Mouse (Mus musculus): ENCODE measurements around the gene Znfx1. TPM values are rescaled to one million over a fixed set of nuclear protein-coding genes. Genes with fewer than 3 reads are reported as not detected.

The Znfx1 gene
- polyA plus RNA-seq, 1 experiment from 2014 or later = 7.8 TPM

GRCm38 (mm10) chr2:167056942-167057323 lies 5.9 kb downstream of the Znfx1 start:
- Histone ChIP-seq H3K27ac (replicated peaks in 1 of 2; ENCODE audit: control insufficient read depth in 1 of 2, insufficient read depth in 1 of 2, low read depth in 2 of 2, low read length in 2 of 2) (no peak overlapping the region), H3K4me1 (ENCODE audit: control insufficient read depth in 2 of 2, insufficient read depth in 2 of 2, low read length in 2 of 2) (peaks cover 12 to 21% of the 10 kb centered on the region in 2 experiments), H3K4me3 (ENCODE audit: control insufficient read depth in 1 of 2, insufficient read depth in 1 of 2, low read depth in 1 of 2, low read length in 2 of 2) (no peak overlapping the region), H3K9me3 (ENCODE audit: control insufficient read depth, low read length) (no peaks in the 10 kb centered on the region), H3K36me3 (ENCODE audit: control insufficient read depth, insufficient read depth, low read length) (peaks cover 57% of the 10 kb centered on the region), H3K27me3 (ENCODE audit: control insufficient read depth, insufficient read depth, low read length) (no peaks in the 10 kb centered on the region), H3K4me2 (ENCODE audit: low read length) (no peak overlapping the region), H3K9ac (ENCODE audit: low read length) (no peak overlapping the region)
- ATAC-seq (ENCODE audit: insufficient number of reproducible peaks, insufficient read depth, low FRiP score, low read depth) = no peak
- WGBS = 82% methylated on average over 5 of the region's 5 CpGs

DNA sequence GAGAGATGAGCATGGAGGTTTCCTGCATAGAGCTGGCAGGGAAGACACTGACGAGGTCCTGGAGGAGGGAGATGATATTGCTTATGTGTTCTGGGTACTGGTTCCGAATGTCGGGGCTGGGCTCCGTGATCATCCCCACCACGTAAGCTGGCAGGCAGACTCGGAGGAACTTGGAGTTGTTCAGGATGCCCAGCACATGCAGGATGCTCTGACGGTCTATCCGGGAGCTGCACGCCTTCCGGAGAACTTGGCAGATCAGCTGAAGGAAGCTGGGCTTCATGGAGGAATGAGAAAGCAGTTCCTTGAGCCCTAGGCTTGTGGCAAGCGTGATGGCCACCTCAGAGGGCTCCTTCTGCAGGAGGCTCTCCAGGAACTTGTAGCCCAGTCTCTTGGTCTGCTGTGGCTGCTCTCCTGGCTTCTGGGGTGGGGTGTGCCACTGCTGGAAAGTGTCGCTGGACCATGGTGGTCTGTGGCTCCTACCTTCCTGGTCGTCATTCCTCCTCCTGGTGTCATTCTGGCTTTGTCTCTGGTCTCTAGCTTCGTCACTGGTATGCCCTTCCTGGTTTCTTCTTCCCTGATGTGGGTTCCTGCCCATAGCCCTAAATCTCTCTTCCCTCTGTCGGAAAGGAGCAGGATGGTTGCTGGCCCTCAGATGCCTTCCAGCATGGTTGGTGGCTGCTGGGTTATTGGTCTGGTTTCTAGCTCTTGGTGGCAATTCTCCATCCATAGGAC lies 6.4 kb downstream of the Znfx1 start:
- ATAC-seq (ENCODE audit: insufficient number of reproducible peaks, insufficient read depth, low FRiP score, low read depth) = no peak
- WGBS = 92% methylated on average over 15 of the region's 15 CpGs
- Histone ChIP-seq H3K27ac (replicated peaks in 1 of 2; ENCODE audit: control insufficient read depth in 1 of 2, insufficient read depth in 1 of 2, low read depth in 2 of 2, low read length in 2 of 2) (no peak overlapping the region), H3K4me2 (ENCODE audit: low read length) (no peak overlapping the region), H3K4me3 (ENCODE audit: control insufficient read depth in 1 of 2, insufficient read depth in 1 of 2, low read depth in 1 of 2, low read length in 2 of 2) (no peak overlapping the region), H3K36me3 (ENCODE audit: control insufficient read depth, insufficient read depth, low read length) (peaks cover 62% of the 10 kb centered on the region), H3K9me3 (ENCODE audit: control insufficient read depth, low read length) (no peaks in the 10 kb centered on the region), H3K4me1 (ENCODE audit: control insufficient read depth in 2 of 2, insufficient read depth in 2 of 2, low read length in 2 of 2) (peaks cover 7 to 16% of the 10 kb centered on the region in 2 experiments), H3K9ac (ENCODE audit: low read length) (no peak overlapping the region), H3K27me3 (ENCODE audit: control insufficient read depth, insufficient read depth, low read length) (no peaks in the 10 kb centered on the region)

- no peak for ATAC-seq (ENCODE audit: insufficient number of reproducible peaks, insufficient read depth, low FRiP score, low read depth)
- Histone ChIP-seq H3K4me1 (ENCODE audit: control insufficient read depth in 2 of 2, insufficient read depth in 2 of 2, low read length in 2 of 2) (peaks cover 2 to 8% of the 10 kb centered on the region in 2 experiments; a peak in 3 of 4 replicates), H3K27me3 (ENCODE audit: control insufficient read depth, insufficient read depth, low read length) (no peaks in the 10 kb centered on the region), H3K27ac (replicated peaks in 1 of 2; ENCODE audit: control insufficient read depth in 1 of 2, insufficient read depth in 1 of 2, low read depth in 2 of 2, low read length in 2 of 2) (no peak overlapping the region), H3K36me3 (ENCODE audit: control insufficient read depth, insufficient read depth, low read length) (peaks cover 67% of the 10 kb centered on the region), H3K4me3 (ENCODE audit: control insufficient read depth in 1 of 2, insufficient read depth in 1 of 2, low read depth in 1 of 2, low read length in 2 of 2) (no peak overlapping the region), H3K9ac (ENCODE audit: low read length) (no peak overlapping the region), H3K9me3 (ENCODE audit: control insufficient read depth, low read length) (no peaks in the 10 kb centered on the region), H3K4me2 (ENCODE audit: low read length) (no peak overlapping the region)
- 80% methylated on average over 15 of the region's 15 CpGs for WGBS
These were observed 7.4 kb downstream of the Znfx1 start for GRCm38 (mm10) chr2:167055386-167055785.

- Histone ChIP-seq H3K36me3 (ENCODE audit: control insufficient read depth, insufficient read depth, low read length) (peaks cover 75% of the 10 kb centered on the region), H3K4me3 (ENCODE audit: control insufficient read depth in 1 of 2, insufficient read depth in 1 of 2, low read depth in 1 of 2, low read length in 2 of 2) (no peak overlapping the region), H3K27ac (replicated peaks in 1 of 2; ENCODE audit: control insufficient read depth in 1 of 2, insufficient read depth in 1 of 2, low read depth in 2 of 2, low read length in 2 of 2) (peak overlapping the region; percentile 22 to 44; a peak in 2 of 4 replicates), H3K4me2 (ENCODE audit: low read length) (no peak overlapping the region), H3K27me3 (ENCODE audit: control insufficient read depth, insufficient read depth, low read length) (no peaks in the 10 kb centered on the region), H3K9ac (ENCODE audit: low read length) (peak overlapping the region; percentile 42; the same call in 1 of the 2 replicates), H3K9me3 (ENCODE audit: control insufficient read depth, low read length) (no peaks in the 10 kb centered on the region), H3K4me1 (ENCODE audit: control insufficient read depth in 2 of 2, insufficient read depth in 2 of 2, low read length in 2 of 2) (peaks cover 7 to 17% of the 10 kb centered on the region in 2 experiments)
- no peak for ATAC-seq (ENCODE audit: insufficient number of reproducible peaks, insufficient read depth, low FRiP score, low read depth)
- 63% methylated on average over 9 of the region's 9 CpGs for WGBS
These were observed 9.5 kb downstream of the Znfx1 start for GRCm38 (mm10) chr2:167053127-167053844.

- peaks cover 8 to 21% of the 10 kb centered on the region in 2 experiments for H3K4me1 ChIP-seq (ENCODE audit: control insufficient read depth in 2 of 2, insufficient read depth in 2 of 2, low read length in 2 of 2)
- peak overlapping the region; percentile 75 to 80 for H3K27ac ChIP-seq (replicated peaks in 1 of 2; ENCODE audit: control insufficient read depth in 1 of 2, insufficient read depth in 1 of 2, low read depth in 2 of 2, low read length in 2 of 2)
- peak; percentile 68 for ATAC-seq (ENCODE audit: insufficient number of reproducible peaks, insufficient read depth, low FRiP score, low read depth)
- no peaks in the 10 kb centered on the region for H3K9me3 ChIP-seq (ENCODE audit: control insufficient read depth, low read length)
- peak overlapping the region; percentile 53 for H3K9ac ChIP-seq (ENCODE audit: low read length)
- H3K4me2 ChIP-seq (ENCODE audit: low read length) = 0 out of 2 replicates have a peak overlapping the region, but pooled peaks have one; percentile 2
- H3K4me3 ChIP-seq (ENCODE audit: control insufficient read depth in 1 of 2, insufficient read depth in 1 of 2, low read depth in 1 of 2, low read length in 2 of 2) = no peak overlapping the region
- WGBS = 52% methylated on average over 8 of the region's 8 CpGs
- peaks cover 76% of the 10 kb centered on the region for H3K36me3 ChIP-seq (ENCODE audit: control insufficient read depth, insufficient read depth, low read length)
- no peaks in the 10 kb centered on the region for H3K27me3 ChIP-seq (ENCODE audit: control insufficient read depth, insufficient read depth, low read length)
These were observed 14.0 kb downstream of the Znfx1 start for GRCm38 (mm10) chr2:167048698-167049358.

DNA sequence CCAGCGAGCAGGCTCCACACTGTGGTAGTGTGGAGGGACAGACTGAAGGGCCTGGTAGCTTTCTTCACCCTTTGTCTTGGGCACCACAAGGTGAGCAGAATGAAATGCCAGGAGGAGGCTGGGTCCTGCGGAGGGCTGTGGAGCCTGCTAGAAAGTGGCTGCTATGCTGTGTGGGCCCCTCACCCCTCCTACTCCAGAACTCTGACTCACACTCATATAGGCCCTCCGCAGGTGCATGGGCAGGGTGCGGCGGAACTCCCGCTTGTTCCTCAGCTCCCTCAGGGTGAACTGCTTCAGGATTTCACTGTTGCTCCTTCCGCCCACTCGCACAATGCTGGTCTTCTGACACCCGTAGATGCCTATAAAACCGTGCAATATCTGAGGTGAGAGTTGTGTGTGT lies 14.6 kb downstream of the Znfx1 start:
- peak overlapping the region; percentile 75 to 80 for H3K27ac ChIP-seq (replicated peaks in 1 of 2; ENCODE audit: control insufficient read depth in 1 of 2, insufficient read depth in 1 of 2, low read depth in 2 of 2, low read length in 2 of 2)
- no peak for ATAC-seq (ENCODE audit: insufficient number of reproducible peaks, insufficient read depth, low FRiP score, low read depth)
- H3K9ac ChIP-seq (ENCODE audit: low read length) = peak overlapping the region; percentile 53; the same call in 1 of the 2 replicates
- H3K36me3 ChIP-seq (ENCODE audit: control insufficient read depth, insufficient read depth, low read length) = peaks cover 82% of the 10 kb centered on the region
- H3K27me3 ChIP-seq (ENCODE audit: control insufficient read depth, insufficient read depth, low read length) = no peaks in the 10 kb centered on the region
- 74% methylated on average over 10 of the region's 10 CpGs for WGBS
- H3K4me2 ChIP-seq (ENCODE audit: low read length) = no peak overlapping the region
- H3K4me3 ChIP-seq (ENCODE audit: control insufficient read depth in 1 of 2, insufficient read depth in 1 of 2, low read depth in 1 of 2, low read length in 2 of 2) = no peak overlapping the region
- H3K4me1 ChIP-seq (ENCODE audit: control insufficient read depth in 2 of 2, insufficient read depth in 2 of 2, low read length in 2 of 2) = peaks cover 8 to 20% of the 10 kb centered on the region in 2 experiments
- H3K9me3 ChIP-seq (ENCODE audit: control insufficient read depth, low read length) = no peaks in the 10 kb centered on the region

- peaks cover 3 to 12% of the 10 kb centered on the region in 2 experiments; a peak in 3 of 4 replicates for H3K4me1 ChIP-seq (ENCODE audit: control insufficient read depth in 2 of 2, insufficient read depth in 2 of 2, low read length in 2 of 2)
- H3K36me3 ChIP-seq (ENCODE audit: control insufficient read depth, insufficient read depth, low read length) = peaks cover 96% of the 10 kb centered on the region
- H3K9me3 ChIP-seq (ENCODE audit: control insufficient read depth, low read length) = no peaks in the 10 kb centered on the region
- H3K27ac ChIP-seq (replicated peaks in 1 of 2; ENCODE audit: control insufficient read depth in 1 of 2, insufficient read depth in 1 of 2, low read depth in 2 of 2, low read length in 2 of 2) = peak overlapping the region in 1 of 2 experiments; percentile 9; a peak in 1 of 4 replicates
- H3K4me2 ChIP-seq (ENCODE audit: low read length) = no peak overlapping the region
- peak; percentile 15; the same call in 1 of the 2 replicates for ATAC-seq (ENCODE audit: insufficient number of reproducible peaks, insufficient read depth, low FRiP score, low read depth)
- no peaks in the 10 kb centered on the region for H3K27me3 ChIP-seq (ENCODE audit: control insufficient read depth, insufficient read depth, low read length)
- H3K9ac ChIP-seq (ENCODE audit: low read length) = no peak overlapping the region
- no peak overlapping the region for H3K4me3 ChIP-seq (ENCODE audit: control insufficient read depth in 1 of 2, insufficient read depth in 1 of 2, low read depth in 1 of 2, low read length in 2 of 2)
- WGBS = 52% methylated on average over 12 of the region's 12 CpGs
These were observed 19.3 kb downstream of the Znfx1 start for GRCm38 (mm10) chr2:167043400-167044121.

All from heart, embryonic 14.5 days (tissue).